Mouse (Mus musculus): ENCODE measurements around the gene Rarb. TPM values are rescaled to one million over a fixed set of nuclear protein-coding genes. Genes with fewer than 3 reads are reported as not detected.

Gene Rarb
- polyA plus RNA-seq, 1 experiment from 2014 or later: 5.3 TPM

DNA sequence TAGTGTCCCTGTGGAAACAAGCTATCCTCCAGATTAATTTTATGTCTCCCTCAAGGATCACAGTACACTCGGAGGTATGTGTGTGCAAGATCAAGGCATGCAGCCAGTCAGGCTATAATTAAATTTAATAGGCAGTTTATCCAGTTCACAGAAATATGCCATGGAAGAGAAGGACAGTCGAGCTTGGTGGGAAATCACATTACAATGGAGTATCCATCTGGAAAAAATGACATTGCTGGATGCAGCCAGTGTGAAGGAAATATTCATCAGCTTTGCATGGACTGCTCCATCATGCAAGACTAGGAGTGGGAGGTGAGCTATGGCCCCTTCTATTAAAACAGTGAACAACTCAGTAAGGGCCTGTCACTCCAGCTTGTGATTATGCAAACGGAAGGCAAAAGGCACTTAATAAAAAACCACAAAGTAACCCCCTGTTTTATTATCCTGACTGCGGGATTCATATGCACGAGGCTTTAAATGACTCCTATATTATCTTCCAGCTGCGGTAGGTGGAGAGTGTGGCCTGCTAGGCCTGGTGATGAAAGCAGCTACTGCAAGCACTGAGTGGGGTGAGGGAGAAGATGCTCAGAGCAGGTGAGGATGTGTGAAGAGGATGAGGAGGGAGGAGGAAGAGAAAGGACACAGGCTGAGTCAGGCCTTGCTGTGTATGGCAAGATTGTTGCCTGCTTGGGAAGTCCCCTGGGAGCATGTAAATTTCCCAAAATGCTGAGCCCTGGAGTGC lies 379.4 kb downstream of the Rarb start:
- Histone ChIP-seq H3K4me3 (replicated peaks) (no peak overlapping the region), H3K9ac (replicated peaks) (no peak overlapping the region), H3K9me3 (no peaks in the 10 kb centered on the region), H3K4me1 (replicated peaks) (peaks cover 8% of the 10 kb centered on the region; the same call in 1 of the 2 replicates), H3K36me3 (peaks cover 9% of the 10 kb centered on the region), H3K27me3 (no peaks in the 10 kb centered on the region), H3K27ac (peak overlapping the region; percentile 30; the same call in 1 of the 2 replicates), H3K4me2 (replicated peaks) (no peak overlapping the region)
- WGBS: 70% methylated on average over 6 of the region's 6 CpGs
- ATAC-seq: peak; percentile 59

- ATAC-seq: no peak
- Histone ChIP-seq H3K4me3 (replicated peaks) (no peak overlapping the region), H3K9ac (replicated peaks) (no peak overlapping the region), H3K27me3 (no peaks in the 10 kb centered on the region), H3K4me2 (replicated peaks) (no peak overlapping the region), H3K27ac (no peak overlapping the region), H3K36me3 (peaks cover 13% of the 10 kb centered on the region), H3K4me1 (replicated peaks) (peaks cover 8% of the 10 kb centered on the region; the same call in 1 of the 2 replicates), H3K9me3 (no peaks in the 10 kb centered on the region)
- WGBS: 96% methylated on average over 4 of the region's 4 CpGs
Observed at GRCm38 (mm10) chr14:16437386-16437785, 381.6 kb downstream of the Rarb start.

GRCm38 (mm10) chr14:16434396-16435171 lies 384.4 kb downstream of the Rarb start:
- H3K4me3 ChIP-seq (replicated peaks): no peak overlapping the region
- H3K4me2 ChIP-seq (replicated peaks): no peak overlapping the region
- H3K9ac ChIP-seq (replicated peaks): no peak overlapping the region
- peaks cover 5% of the 10 kb centered on the region; the same call in 1 of the 2 replicates for H3K4me1 ChIP-seq (replicated peaks)
- H3K27me3 ChIP-seq: no peaks in the 10 kb centered on the region
- ATAC-seq: peak; percentile 25; the same call in 1 of the 2 replicates
- WGBS: 60% methylated on average over 3 of the region's 3 CpGs
- peaks cover 29% of the 10 kb centered on the region for H3K36me3 ChIP-seq
- no peaks in the 10 kb centered on the region for H3K9me3 ChIP-seq
- H3K27ac ChIP-seq: no peak overlapping the region

DNA sequence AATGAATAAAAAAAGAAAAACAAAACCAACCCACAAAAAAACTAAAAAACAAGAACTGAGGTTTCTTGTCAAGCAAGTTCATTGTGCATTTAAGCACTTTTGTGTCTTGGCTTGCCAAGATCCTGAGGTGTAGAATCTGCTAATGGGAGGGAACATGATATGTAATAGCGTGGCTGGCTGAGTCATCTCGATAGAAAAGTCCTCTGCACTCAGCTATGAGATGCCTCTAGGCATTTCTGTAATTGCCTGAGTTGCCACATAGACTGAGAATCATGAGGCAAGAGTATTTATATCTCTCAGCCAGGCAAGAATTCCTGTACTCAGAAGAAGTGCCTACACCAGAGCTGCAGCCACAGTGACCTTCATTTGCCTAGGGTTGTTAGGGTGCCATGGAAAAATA lies 385.8 kb downstream of the Rarb start:
- Histone ChIP-seq H3K4me1 (replicated peaks) (no peaks in the 10 kb centered on the region), H3K27ac (no peak overlapping the region; the same call in 1 of the 2 replicates), H3K27me3 (no peaks in the 10 kb centered on the region), H3K36me3 (peaks cover 33% of the 10 kb centered on the region), H3K9ac (replicated peaks) (no peak overlapping the region), H3K9me3 (no peaks in the 10 kb centered on the region), H3K4me2 (replicated peaks) (no peak overlapping the region), H3K4me3 (replicated peaks) (no peak overlapping the region)
- ATAC-seq: no peak
- WGBS: 76% methylated on average over 2 of the region's 2 CpGs

GRCm38 (mm10) chr14:16432550-16432949 lies 386.4 kb downstream of the Rarb start:
- H3K36me3 ChIP-seq: peaks cover 34% of the 10 kb centered on the region

GRCm38 (mm10) chr14:16431941-16432499 lies 386.9 kb downstream of the Rarb start:
- 81% methylated on average over 4 of the region's 4 CpGs for WGBS
- Histone ChIP-seq H3K27ac (no peak overlapping the region), H3K27me3 (no peaks in the 10 kb centered on the region), H3K4me2 (replicated peaks) (no peak overlapping the region), H3K9ac (replicated peaks) (no peak overlapping the region), H3K4me3 (replicated peaks) (no peak overlapping the region), H3K4me1 (replicated peaks) (no peaks in the 10 kb centered on the region), H3K9me3 (no peaks in the 10 kb centered on the region), H3K36me3 (peaks cover 33% of the 10 kb centered on the region)
- no peak for ATAC-seq

More at GRCm38 (mm10) chr14:16432550-16432949, 386.4 kb downstream of the Rarb start:
- Histone ChIP-seq H3K4me3 (replicated peaks) (no peak overlapping the region), H3K9me3 (no peaks in the 10 kb centered on the region), H3K27me3 (no peaks in the 10 kb centered on the region), H3K4me1 (replicated peaks) (no peaks in the 10 kb centered on the region), H3K9ac (replicated peaks) (no peak overlapping the region), H3K4me2 (replicated peaks) (no peak overlapping the region), H3K27ac (no peak overlapping the region)
- 91% methylated on average over 3 of the region's 3 CpGs for whole genome bisulfite sequencing
- ATAC-seq: no peak

GRCm38 (mm10) chr14:16427569-16427968 lies 391.4 kb downstream of the Rarb start:
- Histone ChIP-seq H3K36me3 (peaks cover 32% of the 10 kb centered on the region), H3K4me2 (replicated peaks) (no peak overlapping the region), H3K4me3 (replicated peaks) (no peak overlapping the region), H3K9me3 (no peaks in the 10 kb centered on the region), H3K4me1 (replicated peaks) (no peaks in the 10 kb centered on the region), H3K9ac (replicated peaks) (no peak overlapping the region), H3K27me3 (no peaks in the 10 kb centered on the region), H3K27ac (no peak overlapping the region)
- 88% methylated on average over 4 of the region's 4 CpGs for WGBS
- no peak for ATAC-seq

DNA sequence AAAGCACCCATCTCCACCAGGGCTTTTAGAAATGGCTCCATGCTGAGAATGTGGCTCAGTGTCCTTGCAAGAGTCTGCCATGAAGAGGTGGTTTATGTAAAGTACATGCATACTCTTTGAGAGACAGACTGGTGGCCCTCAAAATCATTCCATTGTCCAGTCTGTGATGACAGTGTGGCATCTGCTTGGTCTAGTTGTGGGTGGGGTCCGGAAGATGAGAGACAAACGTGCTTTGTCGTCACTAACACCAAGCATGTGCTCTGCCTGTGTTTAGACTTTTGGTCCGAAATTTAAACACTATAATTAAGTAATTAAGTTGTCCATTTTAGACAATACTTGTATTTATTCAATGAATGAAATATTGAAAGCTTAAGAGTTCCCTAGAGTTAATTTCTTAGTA lies 404.8 kb downstream of the Rarb start:
- H3K9ac ChIP-seq (replicated peaks): no peak overlapping the region
- WGBS: 85% methylated on average over 4 of the region's 4 CpGs
- H3K27ac ChIP-seq: no peak overlapping the region
- H3K36me3 ChIP-seq: peaks cover 43% of the 10 kb centered on the region
- no peaks in the 10 kb centered on the region for H3K4me1 ChIP-seq (replicated peaks)
- H3K27me3 ChIP-seq: no peaks in the 10 kb centered on the region
- ATAC-seq: no peak
- H3K4me2 ChIP-seq (replicated peaks): no peak overlapping the region
- H3K9me3 ChIP-seq: no peaks in the 10 kb centered on the region
- no peak overlapping the region for H3K4me3 ChIP-seq (replicated peaks)

- no peak overlapping the region for H3K4me3 ChIP-seq (replicated peaks)
- 94% methylated on average over 4 of the region's 4 CpGs for WGBS
- no peaks in the 10 kb centered on the region for H3K27me3 ChIP-seq
- no peak overlapping the region for H3K27ac ChIP-seq
- peaks cover 34% of the 10 kb centered on the region for H3K36me3 ChIP-seq
- H3K4me2 ChIP-seq (replicated peaks): no peak overlapping the region
- ATAC-seq: no peak
- H3K4me1 ChIP-seq (replicated peaks): no peaks in the 10 kb centered on the region
- no peak overlapping the region for H3K9ac ChIP-seq (replicated peaks)
- H3K9me3 ChIP-seq: no peaks in the 10 kb centered on the region
Observed at GRCm38 (mm10) chr14:16405187-16405586, 413.8 kb downstream of the Rarb start.

DNA sequence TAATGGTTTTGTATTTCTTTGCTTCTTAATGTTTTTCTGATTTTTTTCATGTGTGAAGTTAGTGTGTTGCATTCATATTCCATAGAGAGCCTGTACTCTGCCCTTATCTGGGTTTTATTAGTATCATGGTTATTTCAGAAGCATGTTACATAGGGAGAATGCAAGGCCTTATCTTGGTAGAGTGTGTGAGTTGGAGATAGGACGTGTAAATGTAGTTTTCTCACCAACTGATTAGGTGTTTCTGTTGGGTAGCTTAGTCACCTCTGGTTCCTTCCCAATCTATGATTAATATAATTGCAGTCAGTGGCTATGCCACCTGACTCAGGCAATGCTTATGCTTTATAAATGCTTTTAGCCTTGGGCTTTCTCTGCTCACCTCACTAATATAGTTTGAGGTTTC lies 434.2 kb downstream of the Rarb start:
- H3K4me1 ChIP-seq (replicated peaks): peaks cover 11% of the 10 kb centered on the region
- 74% methylated on average over 1 of the region's 1 CpGs for WGBS
- no peak for ATAC-seq
- H3K27ac ChIP-seq: no peak overlapping the region
- H3K36me3 ChIP-seq: no peaks in the 10 kb centered on the region
- no peak overlapping the region for H3K4me2 ChIP-seq (replicated peaks)
- no peak overlapping the region for H3K9ac ChIP-seq (replicated peaks)
- H3K9me3 ChIP-seq: no peaks in the 10 kb centered on the region
- no peaks in the 10 kb centered on the region for H3K27me3 ChIP-seq
- H3K4me3 ChIP-seq (replicated peaks): no peak overlapping the region
